8 mouse cellular contexts compared by ENCODE assay signal in genomic region chr5:136198474-136199391, GRCm38 (mm10). TPM values are rescaled to one million over a fixed set of nuclear protein-coding genes. Genes with fewer than 3 reads are reported as not detected.
DNase-seq lines count a peak whose midpoint lies in the region; ATAC-seq lines count a peak whose summit lies in the region.

Prkrip1 (minus strand) TSS chr5:136198963.

- peak; percentile 90 for ATAC-seq in hindbrain, embryonic 15.5 days (ENCODE audit: low FRiP score, low read depth)

- peaks cover 14% of the 10 kb centered on the region for H3K4me1 ChIP-seq in hindbrain, embryonic 15.5 days (replicated peaks)

- no peaks in the 10 kb centered on the region for H3K27me3 ChIP-seq in hindbrain, embryonic 15.5 days

- H3K4me2 ChIP-seq in hindbrain, embryonic 15.5 days: peak within 1 kb of the TSS; percentile 81

- DNase-seq in T-cell, adult 2 months (ENCODE audit: low spot score): peak; percentile 96
- peak; percentile 92 to 93 for DNase-seq in cerebellum, postnatal 36 days
- peak; percentile 93 to 96 for DNase-seq in frontal cortex, postnatal 36 days (ENCODE audit: low spot score in 2 of 2)
- peak; percentile 85 for DNase-seq in left cerebral cortex, adult 11 months (ENCODE audit: low spot score)
- peak; percentile 95 for DNase-seq in lung, postnatal 4 days
- DNase-seq in retina, postnatal 7 days (ENCODE audit: low read depth, low spot score): peak; percentile 94
- DNase-seq in urinary bladder, adult 2 months (ENCODE audit: low spot score): peak; percentile 81

- H3K9ac ChIP-seq in hindbrain, embryonic 15.5 days: peak within 1 kb of the TSS; percentile 85

- H3K27ac ChIP-seq in hindbrain, embryonic 15.5 days (replicated peaks): peak within 1 kb of the TSS; percentile 86

- H3K4me3 ChIP-seq in hindbrain, embryonic 15.5 days: peak within 1 kb of the TSS; percentile 91

- H3K36me3 ChIP-seq in hindbrain, embryonic 15.5 days: peaks cover 32% of the 10 kb centered on the region

- WGBS in hindbrain, embryonic 15.5 days: under 1% methylated on average over 62 of the region's 62 CpGs

- H3K9me3 ChIP-seq in hindbrain, embryonic 15.5 days: no peaks in the 10 kb centered on the region

RNA-seq across cellular contexts. Expression of gene Prkrip1, which starts in this region (rescaled TPM):
- polyA plus RNA-seq in hindbrain, embryonic 15.5 days (2015; fragmentation: Nextera tagmentation; extraction: Ambion mirVana): 60.6 and 61.2 TPM in 2 replicates
- 20.8 and 23.3 TPM in 2 replicates for polyA plus RNA-seq in urinary bladder, adult 2 months (2012; rRNA removed)

Comparison
In these comparisons a context has a peak if more than half of its experiments do, and no peak if none do; other contexts are left out.
1. Peak in every context shown above with its lines: DNase-seq, ATAC-seq, H3K4me3 ChIP-seq and H3K27ac ChIP-seq.